Mouse (Mus musculus): Measurements from ENCODE around the gene Dnajc28.

DNA sequence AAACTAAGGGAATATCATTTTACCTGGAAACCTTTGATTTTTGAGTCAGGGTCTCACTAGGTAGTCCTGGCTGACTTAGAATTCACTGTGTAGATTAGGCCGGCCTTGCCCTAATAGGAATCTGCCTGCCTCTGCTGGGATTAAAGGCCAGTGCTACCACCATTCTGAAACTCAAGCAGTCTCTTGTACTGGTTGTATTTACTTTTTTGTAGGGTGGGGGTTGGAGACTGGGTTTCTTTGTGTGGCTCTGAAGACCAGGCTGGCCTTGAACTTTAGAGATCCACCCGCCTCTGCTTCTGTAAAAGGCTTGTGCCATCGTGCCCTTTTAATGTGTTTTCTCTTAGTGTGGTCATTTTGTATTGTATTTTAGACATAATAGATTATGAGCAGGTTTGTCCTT is 30.4 kb upstream of the Dnajc28 start:
- no peak for TF ChIP-seq CTCF (IDR thresholded peaks at IDR 0.05; ENCODE audit: low read depth)
- no peak for TF ChIP-seq EP300 (IDR thresholded peaks at IDR 0.05; ENCODE audit: low read depth)
